Mouse (Mus musculus) adrenal gland (tissue): ENCODE results near the gene Creb3l2.

Experiments used
- intact Hi-C: fragments of 180-260 bp; cut with DNase I; formaldehyde crosslinking; loops from one replicate; pipeline ENCODE4 v1.15.1; 2025

Gene Creb3l2

DNA sequence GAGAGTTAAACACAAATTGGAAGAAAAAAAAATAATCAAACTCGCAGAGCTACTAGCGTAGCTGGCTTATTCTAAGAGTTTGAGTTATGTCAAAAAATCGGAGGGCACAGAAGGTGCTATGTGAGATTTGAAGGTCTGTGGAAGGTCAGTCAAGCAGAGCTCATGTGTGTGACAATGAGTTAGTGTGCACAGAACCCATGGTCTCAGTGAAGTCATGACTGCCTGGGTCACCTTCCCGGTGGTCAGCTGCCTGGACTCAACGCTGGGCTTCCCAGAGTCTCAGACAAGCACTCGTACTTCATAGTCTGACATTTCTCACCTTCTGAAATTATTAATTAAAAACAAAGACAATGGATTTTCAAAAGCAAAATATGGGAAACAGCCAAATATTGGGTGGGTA is 26.4 kb downstream of the Creb3l2 start:
- intact Hi-C loops, result no loop called here

DNA sequence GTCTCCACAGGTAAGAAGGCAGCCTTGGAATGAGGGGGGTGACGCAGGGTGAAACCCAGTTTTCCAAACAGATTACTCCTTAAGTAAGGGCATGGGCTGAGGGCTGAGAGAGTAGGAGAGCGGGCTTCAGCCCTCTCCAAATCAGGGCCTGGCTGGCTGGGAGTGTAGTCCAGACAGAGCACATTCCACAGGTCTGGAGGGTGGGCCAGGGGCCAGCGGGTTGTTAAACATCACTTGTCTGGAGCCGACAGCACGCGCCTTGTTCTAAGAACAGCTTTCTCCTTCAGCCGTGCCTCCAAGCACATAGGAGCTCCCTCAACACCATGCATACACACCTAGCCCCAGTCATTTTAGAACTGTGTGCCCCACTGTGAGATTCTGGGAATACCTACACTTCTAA is 26.9 kb downstream of the Creb3l2 start:
- intact Hi-C loops, result no loop called here

DNA sequence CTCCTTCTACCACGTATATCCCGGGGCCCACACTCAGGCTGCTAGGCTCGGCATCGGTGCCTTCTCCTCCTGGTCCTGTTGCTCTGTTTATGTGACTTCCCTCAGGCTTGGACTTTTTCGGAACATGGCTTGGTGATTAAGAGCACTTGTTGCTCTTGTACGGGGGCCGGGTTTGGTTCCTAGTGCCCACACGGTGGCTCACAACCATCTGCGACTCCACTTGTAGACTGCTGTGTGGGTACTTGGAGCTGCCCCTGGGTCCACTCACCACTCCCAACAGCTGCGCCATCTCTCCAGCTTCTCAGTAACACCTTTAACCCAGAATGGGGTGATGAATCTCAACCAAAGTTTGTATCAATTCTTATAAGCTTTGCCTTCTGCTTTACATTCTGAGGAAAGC is 27.4 kb downstream of the Creb3l2 start:
- intact Hi-C loops, result no loop called here

DNA sequence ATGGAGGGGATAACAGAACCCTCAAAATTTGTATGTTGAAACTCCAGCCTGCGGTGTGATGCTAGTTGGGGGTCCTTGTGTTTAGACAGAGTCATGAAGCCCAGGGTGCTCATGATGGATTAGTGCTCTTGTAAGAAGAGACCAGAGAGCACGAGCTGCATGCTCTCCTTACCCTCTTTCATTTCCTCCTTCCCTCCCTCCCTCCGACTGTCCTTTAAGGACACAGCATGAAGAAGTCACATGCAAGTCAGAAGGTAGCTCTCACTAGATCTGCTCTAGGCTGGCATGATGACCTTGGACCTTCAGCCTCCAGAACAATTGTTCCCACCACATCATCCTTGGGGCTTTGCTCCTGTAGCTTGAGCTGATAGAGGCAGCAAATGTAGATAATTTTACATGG is 30.2 kb downstream of the Creb3l2 start:
- intact Hi-C loops, result no loop called here

DNA sequence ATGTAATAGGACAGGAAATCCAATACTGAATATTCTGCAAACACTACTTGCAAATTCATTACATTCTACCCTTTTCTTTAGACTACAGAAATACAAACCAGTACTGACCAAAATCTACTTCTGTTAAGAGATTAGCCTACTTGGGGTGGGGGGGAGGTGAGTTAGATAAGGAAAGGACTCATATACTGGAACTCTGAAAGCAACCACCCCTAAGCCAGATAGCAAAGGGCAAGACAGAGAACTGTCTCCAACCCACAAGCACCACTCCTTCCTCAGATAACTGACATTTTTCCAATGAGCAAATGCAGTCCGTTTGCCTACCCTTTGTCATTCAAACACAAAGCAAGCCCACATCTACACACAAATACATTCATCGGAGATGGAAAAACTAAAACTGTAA is 32.1 kb downstream of the Creb3l2 start:
- intact Hi-C loops, result no loop called here

DNA sequence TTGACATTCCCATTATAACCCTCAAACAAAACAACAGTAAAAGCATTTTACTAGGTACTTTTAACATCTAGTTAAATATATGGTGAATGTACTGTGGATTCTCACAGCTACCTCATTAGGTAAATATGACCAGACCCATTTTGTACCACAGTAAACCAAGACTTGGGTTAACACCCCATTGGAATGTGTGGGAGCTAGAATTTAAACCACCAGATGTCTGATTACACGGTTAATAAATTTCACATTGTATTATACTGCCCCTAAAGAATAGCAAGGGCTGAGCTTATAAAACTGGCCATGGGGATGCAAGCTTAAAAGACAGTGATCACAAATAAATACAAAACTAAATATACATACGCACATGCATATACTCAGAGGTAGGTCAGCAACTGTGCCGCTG is 34.1 kb downstream of the Creb3l2 start:
- intact Hi-C loops, result no loop called here

DNA sequence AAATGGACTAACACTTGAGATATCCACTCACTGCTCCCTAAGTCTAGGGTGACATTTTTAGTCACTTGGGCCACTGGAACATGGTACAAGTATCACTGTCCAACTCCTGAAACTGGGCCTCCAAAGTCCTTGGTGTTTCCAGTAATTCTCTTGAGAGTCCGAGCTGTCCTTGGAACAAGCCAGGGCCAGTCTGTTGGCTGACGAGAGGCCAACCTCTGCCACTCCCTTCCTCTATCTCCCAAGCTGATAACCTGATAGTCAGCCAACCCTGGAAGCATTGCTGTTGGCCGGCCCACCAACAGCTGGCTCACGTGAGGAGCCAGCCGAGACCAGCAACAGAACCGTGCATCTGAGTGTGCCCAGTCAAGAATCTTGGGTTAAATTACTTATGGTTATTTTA is 35.0 kb downstream of the Creb3l2 start:
- intact Hi-C loops, result no loop called here

DNA sequence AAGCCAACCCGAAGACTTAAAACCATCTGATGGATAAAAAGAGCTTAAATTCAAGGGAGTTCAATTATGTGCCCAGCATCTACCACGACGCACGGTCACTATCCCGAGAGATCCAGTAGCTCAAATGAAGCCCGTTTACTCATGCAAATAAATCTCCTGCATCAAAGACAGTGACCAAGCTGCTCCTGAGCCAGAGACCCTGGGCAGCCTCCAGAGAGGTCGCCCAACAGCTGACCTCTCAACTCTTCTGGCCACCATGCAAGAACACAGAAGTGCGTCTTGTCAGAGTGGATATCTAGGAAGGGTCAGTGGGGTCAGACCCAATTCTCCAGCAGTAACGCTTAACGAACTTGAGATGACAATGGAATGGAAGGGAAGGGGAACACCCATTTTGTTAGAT is 35.9 kb downstream of the Creb3l2 start:
- intact Hi-C loops, result no loop called here

DNA sequence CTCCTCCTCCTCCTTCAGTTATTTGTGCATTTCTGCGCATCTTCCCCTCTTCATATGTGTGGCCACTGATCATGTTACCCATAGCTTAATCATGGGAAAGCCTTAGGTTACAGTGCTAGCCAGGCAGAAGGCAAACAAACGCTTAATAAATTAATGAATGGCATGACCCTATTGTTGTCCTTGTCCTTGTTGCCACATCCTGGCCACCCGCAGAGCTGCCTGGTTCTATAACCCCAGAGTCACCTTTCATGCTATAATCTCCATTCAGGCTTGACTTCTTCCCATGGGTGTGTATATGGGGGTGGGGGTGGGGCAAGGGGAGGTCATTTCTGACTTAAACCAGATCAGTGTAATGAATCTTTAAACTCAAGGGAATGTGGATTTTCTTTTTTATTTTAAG is 37.6 kb downstream of the Creb3l2 start:
- intact Hi-C loops, result loop anchor here (5.0 kb wide), 1 partner anchor 33 kb away; no protein-coding TSS in a partner anchor

DNA sequence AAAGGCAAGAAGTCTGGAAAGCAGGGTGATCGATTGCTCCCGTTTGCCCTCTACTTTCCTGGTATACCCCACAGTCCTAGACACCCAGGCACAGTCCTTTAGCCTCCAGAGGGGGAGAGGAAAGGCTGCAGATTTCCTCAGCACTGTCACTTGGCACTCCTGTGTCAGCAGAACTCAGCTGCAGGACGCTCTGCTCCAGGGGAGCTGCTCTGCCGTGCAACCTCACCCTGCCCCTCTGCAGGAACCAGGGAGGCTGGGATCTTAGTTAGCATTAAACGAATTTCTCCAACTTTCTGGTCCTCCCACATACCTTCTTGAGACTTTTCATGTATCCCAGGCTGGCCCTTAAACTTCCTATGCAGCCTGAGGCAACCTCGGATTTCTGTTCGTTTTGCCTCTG is 40.0 kb downstream of the Creb3l2 start:
- intact Hi-C loops, result loop anchor here (5.0 kb wide), 1 partner anchor 35 kb away; no protein-coding TSS in a partner anchor

DNA sequence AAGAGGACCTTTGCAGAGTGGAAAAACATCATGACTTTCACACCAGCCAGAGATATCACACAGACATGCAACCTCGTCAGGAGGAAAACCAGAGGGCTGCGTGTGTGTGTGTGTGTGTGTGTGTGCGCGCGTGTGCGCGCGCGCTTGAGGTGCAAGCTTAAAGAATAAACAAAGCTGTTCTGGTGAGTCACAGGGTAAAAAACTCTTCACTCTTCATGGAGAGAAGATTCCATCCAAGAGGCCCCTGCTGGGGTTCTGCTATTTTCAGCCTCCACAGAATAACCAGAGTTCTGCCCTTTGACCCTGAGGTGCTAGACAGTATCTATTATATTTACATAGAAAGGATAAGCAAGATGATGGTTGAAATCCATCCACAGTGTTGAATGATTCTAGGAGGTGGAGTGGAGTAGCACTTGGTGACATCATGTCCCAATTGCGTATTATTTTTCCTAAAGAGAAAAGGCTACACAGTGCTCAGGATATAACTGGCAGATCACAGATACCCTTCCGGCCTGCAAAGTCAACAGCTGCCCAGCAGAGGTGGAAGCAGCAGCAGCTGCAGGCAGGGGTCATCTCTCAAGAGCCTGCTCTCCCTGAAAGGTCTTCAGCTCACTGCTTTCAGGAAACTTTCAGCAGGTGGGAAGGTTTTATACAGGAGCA is 41.0 kb downstream of the Creb3l2 start:
- intact Hi-C loops, result loop anchor here (5.0 kb wide), 1 partner anchor 36 kb away; no protein-coding TSS in a partner anchor

DNA sequence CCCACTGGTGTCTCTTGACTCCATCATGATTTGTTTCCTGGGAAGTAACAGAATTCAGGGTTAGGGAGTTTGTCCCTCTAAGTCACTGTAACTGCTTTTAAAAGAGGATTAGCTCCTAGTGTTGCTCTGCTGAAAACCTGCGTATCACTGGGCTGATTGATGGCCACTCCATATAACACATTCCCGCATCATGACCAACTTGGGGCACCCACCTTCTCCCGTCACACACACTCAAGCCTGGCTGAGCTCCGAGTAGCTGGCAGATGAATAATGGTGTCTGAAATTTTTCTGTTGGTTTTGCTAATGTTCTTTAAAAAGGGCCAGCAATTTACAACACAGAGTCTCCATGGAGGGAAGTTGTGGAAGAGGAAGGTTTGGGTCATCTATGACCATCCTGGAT is 41.8 kb downstream of the Creb3l2 start:
- intact Hi-C loops, result loop anchor here (5.0 kb wide), 1 partner anchor 37 kb away; no protein-coding TSS in a partner anchor

DNA sequence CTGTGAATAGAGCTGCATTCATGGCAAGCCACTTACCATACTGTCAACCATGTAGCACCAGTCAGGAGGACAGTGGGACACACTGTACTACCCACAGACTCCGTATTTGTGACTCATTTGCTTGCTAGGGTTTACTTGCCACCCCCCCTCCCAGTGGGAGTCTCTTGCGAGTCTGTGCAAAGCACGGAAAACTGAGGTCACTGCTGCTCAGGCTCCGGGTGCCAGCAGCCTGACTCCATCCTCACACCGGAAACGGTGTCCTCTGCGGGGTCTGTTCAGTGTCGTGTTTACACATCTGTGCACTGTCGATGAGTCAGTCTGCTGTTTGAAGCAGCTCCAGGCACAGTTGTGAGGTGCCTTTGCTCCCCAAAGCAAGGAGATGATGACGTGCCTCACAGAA is 43.0 kb downstream of the Creb3l2 start:
- intact Hi-C loops, result loop anchor here (5.0 kb wide), 1 partner anchor 42 kb away; no protein-coding TSS in a partner anchor

DNA sequence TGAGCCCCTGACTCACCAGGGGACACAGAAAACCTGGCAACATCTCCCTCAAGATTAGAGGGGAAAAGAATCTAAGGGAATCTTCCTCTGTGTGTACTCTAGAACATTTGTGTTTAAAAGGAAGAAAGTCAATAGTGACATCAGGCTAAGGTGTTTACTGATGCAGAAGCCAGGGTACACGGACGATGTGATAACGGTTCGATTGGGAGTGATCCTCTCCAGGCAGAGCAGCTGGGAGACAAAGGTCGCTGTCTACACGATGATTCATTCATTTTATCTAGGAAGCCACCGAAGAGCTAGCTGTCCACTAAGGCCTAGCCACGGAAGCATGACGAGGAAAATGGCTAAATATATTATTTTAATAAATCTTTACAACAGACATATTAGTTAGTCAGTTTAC is 44.0 kb downstream of the Creb3l2 start:
- intact Hi-C loops, result loop anchor here (5.0 kb wide), 1 partner anchor 41 kb away; no protein-coding TSS in a partner anchor

DNA sequence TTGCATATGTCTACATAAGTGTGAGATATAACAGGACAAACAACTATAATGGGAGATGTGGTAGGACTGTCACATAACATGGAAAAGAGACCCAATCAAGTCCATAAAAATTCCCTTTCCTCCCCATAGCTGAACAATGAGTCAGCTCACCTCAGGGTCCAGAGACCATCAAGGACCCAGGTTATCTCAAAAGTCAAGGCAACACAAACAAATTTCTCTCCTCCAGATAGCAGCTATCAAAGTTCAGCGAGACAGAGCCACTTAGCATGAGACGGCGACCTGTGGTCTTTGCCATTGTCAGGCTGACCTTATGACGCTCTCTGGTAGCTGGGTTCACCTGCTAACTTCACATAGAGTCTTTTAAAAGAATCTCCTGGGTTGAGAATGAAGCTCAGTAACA is 44.7 kb downstream of the Creb3l2 start:
- intact Hi-C loops, result loop anchor here (5.0 kb wide), 1 partner anchor 40 kb away; no protein-coding TSS in a partner anchor

DNA sequence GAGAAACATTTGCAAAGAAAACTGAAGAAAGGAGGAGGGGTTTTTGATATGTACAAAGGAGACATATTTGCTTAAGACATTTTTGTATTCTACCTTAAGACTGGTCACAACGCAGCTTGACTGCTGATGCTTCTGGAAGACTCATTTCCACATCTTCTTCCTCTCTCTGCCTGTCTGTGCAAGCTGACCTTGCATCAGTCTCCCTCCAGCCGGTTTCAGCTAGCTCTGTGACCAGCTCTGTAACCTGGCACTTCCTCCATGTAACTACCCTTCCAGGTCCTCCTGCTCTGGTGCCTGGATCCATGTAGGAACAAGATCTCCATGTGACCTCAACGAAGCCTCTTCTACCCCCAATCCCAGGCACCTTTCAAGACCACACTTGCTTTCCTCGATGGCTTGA is 45.8 kb downstream of the Creb3l2 start:
- intact Hi-C loops, result loop anchor here (5.0 kb wide), 1 partner anchor 39 kb away; no protein-coding TSS in a partner anchor

DNA sequence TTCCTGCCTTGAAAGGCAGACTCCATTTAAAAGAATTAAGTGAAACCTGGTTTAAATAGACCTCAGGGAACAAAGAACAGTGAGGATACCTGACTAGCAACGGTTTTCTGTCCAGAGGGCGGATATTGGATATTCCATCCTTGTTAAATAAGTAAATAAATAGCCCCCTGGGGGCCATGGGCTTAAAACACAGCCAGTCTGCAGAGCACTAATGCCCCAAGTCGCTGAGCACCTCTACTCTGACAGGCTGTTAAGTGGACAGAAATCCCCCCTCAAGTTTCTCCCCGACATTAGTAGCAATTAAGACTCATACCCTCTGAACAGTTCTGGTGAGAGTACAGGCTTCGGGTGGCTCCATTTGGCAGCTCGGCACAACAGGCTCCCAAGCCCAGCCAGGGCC is 48.7 kb downstream of the Creb3l2 start:
- intact Hi-C loops, result no loop called here

DNA sequence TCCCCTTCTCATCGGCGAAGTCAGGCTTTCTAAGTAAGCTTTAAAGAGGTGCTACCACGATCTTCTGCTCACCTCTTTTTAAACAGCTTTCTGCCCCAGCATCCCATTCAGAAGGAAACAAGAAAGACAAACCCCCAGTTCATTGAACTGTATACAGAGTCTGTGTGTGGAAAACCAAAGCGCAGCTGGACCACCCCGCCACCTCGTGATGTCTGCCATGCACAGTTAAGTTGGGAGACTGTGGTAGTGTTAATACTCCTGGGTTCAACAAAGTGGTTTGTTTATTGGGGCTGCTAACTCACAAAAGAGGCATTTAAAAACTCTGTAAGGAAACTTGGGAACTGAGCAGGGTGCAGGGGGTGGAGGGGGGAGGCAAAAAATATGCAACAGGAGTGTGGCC is 49.7 kb downstream of the Creb3l2 start:
- intact Hi-C loops, result no loop called here

DNA sequence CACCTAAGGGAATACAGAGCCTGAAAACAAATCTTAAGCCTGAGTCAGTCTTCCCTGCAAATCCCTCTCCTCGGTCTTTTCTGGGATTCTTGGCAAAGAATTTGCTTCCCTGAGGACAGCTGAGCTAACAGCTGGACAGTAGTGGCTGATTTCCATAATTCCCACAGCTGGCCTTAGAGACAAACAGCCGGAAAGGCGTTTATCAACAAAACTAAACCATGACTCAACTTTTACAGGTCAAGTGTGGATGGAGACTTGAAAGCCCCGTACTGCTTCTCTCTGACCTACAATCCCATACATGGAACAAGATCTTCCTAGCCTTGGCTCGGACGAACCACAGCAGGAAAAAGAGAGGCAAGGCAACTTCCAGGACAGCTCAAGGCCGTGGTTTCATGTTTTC is 50.6 kb downstream of the Creb3l2 start:
- intact Hi-C loops, result no loop called here

DNA sequence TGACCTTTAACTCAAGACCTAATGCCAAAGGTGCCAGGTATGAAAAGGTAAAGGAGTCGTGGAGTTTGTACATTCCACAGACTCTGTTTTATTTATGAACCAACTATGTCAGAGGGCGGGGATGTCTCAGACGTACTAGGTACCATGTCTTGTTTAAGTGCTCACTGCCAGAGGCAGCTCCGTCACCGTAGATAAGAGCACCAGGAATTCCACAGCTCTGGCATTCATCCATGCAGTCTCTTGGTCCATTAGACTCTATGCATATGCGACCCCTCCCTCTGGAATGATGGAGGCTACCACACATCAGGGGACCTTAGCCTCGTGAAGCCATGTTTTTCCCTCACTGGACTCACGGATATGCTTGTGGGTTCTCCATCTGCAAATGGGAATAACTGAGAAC is 53.0 kb downstream of the Creb3l2 start:
- intact Hi-C loops, result no loop called here

DNA sequence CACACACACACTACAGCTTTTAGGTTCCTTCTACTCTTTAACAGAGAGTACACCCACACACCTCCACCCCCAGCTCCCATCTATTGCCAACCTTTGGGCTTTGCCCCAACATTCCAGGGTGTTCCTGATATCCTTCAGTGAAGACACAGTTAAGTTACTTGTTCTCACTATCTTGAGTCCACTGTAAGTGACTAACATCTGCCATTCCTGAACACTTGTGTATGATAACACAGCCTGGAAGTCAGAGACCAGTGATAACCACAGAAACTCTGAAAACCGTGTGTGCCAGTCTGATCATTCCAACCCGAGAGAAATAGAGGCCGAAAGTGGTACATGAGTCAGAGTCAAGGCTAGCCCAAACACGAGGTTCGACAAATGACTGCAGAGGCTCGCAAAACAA is 53.4 kb downstream of the Creb3l2 start:
- intact Hi-C loops, result no loop called here

DNA sequence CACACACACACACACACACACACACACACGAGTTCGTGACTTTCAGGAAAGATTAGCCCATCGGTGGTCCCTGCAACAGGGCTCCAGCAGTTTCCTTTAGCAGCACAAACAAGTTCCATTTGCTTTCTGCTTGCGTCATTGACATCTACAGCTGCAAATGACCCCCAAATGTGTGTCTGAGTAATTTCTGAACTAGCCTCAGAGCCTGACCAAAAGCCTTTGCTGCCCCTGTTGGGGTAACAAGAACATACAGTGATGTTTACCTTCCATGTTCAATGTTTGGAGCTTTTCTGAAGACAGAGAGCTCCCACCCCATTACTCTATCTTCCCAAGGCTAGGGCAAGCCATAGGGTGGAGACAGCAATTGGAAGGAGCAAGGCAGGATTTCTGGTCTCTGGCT is 54.7 kb downstream of the Creb3l2 start:
- intact Hi-C loops, result no loop called here

DNA sequence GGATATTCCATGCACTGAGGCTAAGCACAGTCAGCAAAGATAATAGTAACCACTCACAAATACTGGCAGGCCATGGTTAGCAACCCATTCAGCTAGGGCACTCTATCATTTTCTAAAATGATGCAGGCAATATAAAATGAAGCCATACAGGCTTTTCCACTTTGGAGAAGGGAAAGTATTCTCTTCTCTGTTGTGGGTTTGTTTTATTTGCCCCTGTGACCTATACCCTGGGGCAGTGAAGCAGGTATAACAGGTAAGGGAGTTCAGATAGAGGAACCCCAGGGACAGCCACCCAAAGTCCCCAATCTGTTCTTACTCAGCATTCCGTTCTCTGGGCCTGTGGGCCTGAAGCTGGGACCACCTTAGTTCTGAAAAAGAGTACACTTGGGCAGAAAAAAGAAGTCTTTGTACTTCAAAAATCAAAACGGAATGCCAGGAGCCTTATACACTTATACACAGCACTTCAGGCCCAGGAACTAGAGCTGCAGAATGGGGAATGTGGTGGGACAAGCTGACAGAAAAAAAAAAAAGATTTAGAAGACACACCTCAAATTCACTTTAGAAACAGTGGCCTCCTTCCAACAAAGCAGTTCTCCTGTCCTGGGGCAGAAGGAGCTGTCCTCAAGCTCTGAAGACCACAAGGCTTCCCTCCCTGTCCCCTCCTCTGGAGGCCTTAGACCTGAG is 56.2 kb downstream of the Creb3l2 start:
- intact Hi-C loops, result no loop called here
